In the genomic region with DNA sequence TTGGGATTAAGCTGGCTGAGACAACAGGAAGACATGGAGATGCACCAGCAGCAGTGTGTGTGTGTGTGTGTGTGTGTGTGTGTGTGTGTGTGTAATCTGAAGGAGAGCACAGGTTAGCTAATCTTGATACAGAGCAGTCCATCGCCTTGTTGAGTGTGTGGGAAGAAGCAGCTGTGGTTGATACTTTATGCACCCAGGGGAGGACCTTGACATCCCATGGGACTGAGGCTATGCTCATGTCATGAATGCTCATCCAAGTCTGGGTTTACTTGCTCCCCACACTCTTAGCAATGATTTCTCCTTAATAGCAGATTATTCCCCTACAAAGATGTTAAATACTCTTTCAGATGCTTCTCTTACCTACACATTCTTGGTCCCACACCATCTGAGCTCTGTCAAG, we compare ENCODE assay signal across 15 mouse cellular contexts.
"Had no signal": no experiment of that assay in that cellular context is flagged by ENCODE, and none has a peak within 500 bp of the region (broad histone marks: within the 10 kb centered on the region; RNA-seq: fewer than 3 reads in every experiment).

No protein-coding gene starts in this region.

- H3K4me3 ChIP-seq: liver, embryonic 13.5 days; liver, embryonic 15.5 days; lung, embryonic 15.5 days; midbrain, embryonic 13.5 days; midbrain, embryonic 15.5 days; neural tube, embryonic 12.5 days had no signal

- H3K9me3 ChIP-seq: liver, embryonic 13.5 days; liver, embryonic 15.5 days; lung, embryonic 15.5 days; midbrain, embryonic 13.5 days; midbrain, embryonic 15.5 days; neural tube, embryonic 12.5 days had no signal

- H3K27me3 ChIP-seq: liver, embryonic 13.5 days; liver, embryonic 15.5 days; lung, embryonic 15.5 days; midbrain, embryonic 13.5 days; midbrain, embryonic 15.5 days; neural tube, embryonic 12.5 days had no signal

- ATAC-seq: liver, postnatal 0 days; lung, postnatal 0 days; midbrain, embryonic 13.5 days; midbrain, embryonic 15.5 days had no signal

- H3K36me3 ChIP-seq: liver, embryonic 13.5 days; liver, embryonic 15.5 days; lung, embryonic 15.5 days; midbrain, embryonic 13.5 days; midbrain, embryonic 15.5 days; neural tube, embryonic 12.5 days had no signal

- DNase-seq: liver, embryonic 13.5 days; liver, postnatal 0 days; lung, adult 2 months; lung, postnatal 14 days; lung, postnatal 36 days; right cerebral cortex, postnatal 14 days; thymus, adult 18-20 months; thymus, postnatal 14 days; thymus, postnatal 36 days had no signal

- H3K4me1 ChIP-seq: neural tube, embryonic 12.5 days had no signal
